Mouse (Mus musculus): ENCODE measurements around the gene Eif2s3x. TPM values are rescaled to one million over a fixed set of nuclear protein-coding genes. Genes with fewer than 3 reads are reported as not detected.

The Eif2s3x gene
- total RNA-seq, 1 experiment from 2014 or later, result 188 TPM

Other genes with a start within 250 kb of the Eif2s3x start
- not detected in 2 replicates for gene AU015836, start 244.2 kb downstream of the Eif2s3x start, total RNA-seq (2021)
- 37.4 and 39.4 TPM in 2 replicates for gene Zfx, start 89.2 kb downstream of the Eif2s3x start, total RNA-seq (2021)
- 14.9 and 21.8 TPM in 2 replicates for gene Klhl15, start 21.7 kb upstream of the Eif2s3x start, total RNA-seq (2021)
- not detected in 2 replicates for gene Fam90a1b, start 153.9 kb upstream of the Eif2s3x start, total RNA-seq (2021)
- gene Apoo, start 154.3 kb upstream of the Eif2s3x start, total RNA-seq (2021), result 45.8 and 49.6 TPM in 2 replicates

All from adrenal gland, postnatal 25 days (tissue).